Mouse (Mus musculus) megakaryocyte progenitor cell, adult 5-6 weeks (primary cell): ENCODE results near the gene Nkrf. TPM values are rescaled to one million over a fixed set of nuclear protein-coding genes. Genes with fewer than 3 reads are reported as not detected.

Experiments
- ATAC-seq: replicated peaks from 2 replicates; pipeline ENCODE4 v1.8.0; 2016; ENCODE audit warnings: mild to moderate bottlenecking, moderate TSS enrichment, inconsistent platforms; ENCODE audit not compliant: poor library complexity
- total RNA-seq, 2 experiments: library from RNA; stranded (forward) in 1 of 2; stranded (reverse) in 1 of 2; fragments of 157-497, 149-512 nt in 1 of 2; fragments of 200-1000 nt in 1 of 2; gene quantifications; 2 replicates each; pipeline versions ENCODE4 v1.2.3 to v1.2.4; 2015 to 2017

Gene Nkrf
- total RNA-seq, 2 experiments from 2014 or later: 14.1 to 31.2 TPM

DNA sequence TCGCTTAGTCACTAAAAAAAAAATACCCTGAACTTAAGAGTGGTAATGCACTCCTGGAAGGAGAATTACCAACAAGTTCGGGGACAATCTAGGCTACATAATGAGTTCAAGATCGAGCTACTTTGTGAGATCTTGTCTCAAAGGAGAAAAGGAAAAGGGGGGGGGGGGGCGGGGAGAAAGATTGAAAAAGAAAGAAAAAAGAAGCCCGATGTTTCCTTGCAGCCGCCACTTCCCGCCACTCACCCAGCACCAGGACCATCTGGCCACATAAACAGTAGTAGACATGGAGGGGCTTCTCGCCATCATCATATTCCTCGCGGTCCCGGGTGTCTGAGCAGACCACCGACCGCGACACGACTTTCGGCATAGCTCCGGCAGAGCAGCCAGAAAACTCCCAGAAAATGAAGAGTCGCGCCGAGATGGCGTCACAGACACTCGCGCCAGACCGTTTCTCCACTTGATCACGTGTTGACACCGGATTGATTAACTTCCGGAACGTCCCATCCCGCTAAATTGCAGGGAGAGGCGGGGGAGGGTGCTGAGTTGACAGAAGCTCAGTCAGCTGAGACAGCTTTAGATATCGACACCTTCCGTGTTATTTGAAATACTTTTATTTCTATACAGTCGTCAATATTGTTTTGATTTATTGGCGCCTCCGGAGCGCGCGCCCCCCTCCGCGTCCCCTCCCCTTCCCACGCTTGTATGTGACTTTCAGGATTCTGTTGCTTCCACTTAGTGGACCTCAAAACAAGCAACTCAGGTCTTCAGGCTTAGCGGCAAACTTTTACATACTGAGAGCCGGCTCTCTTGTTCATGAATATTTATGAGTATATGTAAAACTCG is 38.7 kb downstream of the Nkrf start:
- peak; percentile 100 for ATAC-seq

DNA sequence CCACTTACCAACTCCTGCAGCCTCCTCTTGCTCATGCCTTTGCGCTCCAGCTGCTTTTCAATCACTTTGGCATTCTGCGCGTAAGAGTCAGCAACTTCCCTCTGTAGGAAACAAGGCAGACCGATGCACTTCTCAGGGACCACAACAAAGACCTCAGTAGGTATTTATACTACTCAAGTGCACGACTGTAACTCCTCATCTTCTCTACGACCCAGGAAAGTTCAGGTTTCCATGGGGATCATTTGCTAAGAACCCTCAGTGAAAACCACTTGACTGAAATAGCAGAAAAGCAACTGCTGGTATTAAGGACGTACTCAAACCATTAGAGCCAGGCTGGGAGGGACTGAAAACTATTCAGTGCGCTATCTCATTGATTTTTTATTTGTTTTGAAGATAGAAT is 50.1 kb downstream of the Nkrf start:
- ATAC-seq: no peak

DNA sequence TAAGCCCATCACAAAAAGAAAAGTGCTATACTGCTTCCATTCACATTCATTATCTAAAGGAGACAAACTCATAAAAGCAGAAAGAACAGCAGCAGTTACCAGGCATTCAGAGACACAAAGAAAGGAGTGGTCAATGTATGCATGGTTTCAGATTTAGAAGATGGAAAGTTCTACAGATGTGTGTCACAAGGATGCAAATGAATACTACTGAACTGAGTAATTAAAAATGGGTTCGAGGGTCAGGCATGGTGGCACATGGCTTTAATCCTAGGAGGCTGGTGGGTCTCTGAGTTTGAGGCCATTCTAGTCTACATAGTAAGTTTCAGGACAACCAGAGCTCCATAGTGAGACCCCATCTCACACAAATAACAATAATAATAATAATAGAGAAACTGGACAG is 55.5 kb downstream of the Nkrf start:
- ATAC-seq: no peak

DNA sequence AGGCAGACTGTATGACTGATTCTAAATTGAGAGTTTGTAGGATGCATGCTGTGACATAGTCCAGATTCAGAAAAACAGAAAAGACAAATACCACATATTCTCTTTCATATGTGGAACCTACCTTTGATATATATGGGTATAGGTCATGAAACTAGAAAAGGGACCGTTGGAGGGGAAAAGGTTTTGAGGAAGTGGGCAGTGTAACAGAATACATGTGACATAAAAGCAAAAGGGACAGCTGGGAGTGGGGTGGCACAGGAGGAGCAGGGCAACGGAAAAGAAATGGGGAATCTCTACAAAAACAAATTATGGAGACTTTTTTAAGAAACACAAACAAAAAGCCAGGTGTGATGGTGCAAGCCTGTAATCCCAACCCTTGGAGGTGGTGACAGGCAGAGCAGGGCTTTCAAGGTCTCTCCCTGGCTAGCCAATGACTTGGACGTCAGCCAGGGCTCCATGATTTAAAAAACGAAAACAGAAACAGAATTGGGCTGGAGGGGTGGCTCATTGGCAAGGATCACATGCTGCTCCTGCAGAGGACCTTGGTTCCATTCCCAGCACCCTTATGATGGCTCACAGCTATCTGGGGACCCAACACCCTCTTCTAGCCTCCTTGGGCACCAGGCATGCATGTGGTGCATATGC is 59.2 kb downstream of the Nkrf start:
- ATAC-seq: peak; percentile 75

DNA sequence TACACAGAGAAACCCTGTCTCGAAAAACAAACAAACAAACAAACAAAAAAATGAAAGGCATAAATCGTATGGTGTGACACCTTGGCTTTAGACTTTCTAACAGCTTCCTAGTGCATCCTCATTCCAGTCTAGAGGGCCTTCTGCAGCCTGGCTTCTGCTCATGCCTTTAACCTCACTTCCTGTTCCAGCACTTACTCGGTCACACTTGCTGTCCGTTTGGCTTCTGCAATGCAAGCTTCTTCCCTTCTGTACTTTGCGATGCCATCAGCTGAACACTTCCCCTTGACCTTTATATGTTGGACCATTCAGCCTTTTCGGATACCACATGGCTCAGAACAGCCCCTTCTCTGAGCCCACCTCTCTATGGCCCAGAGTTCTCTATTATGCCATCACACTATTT is 61.0 kb downstream of the Nkrf start:
- ATAC-seq: peak; percentile 78

DNA sequence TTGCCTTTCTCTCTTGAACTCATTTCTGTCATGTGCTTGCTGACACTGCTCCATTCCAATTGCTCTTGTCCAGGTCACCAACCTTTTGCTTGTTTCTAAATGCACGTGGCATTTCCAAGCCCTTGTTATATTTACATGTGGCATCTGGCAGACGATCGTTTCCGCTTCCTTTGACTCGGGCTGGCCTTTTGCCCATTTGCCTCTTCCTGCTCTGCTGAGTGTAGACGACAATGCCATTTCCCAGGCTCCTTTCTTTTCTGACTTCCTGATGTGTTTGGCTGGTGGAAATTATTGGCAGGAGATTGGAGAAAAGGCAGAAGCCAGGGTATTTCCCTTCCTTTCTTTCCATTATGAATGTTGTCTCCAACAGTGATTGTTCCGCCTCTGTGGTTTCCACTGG is 63.3 kb downstream of the Nkrf start:
- ATAC-seq: no peak

Other genes with a start within 250 kb of the Nkrf start
- 3.1 and 3.2 TPM in 2 replicates for gene Slc25a43, start 159.2 kb downstream of the Nkrf start, total RNA-seq (2015)
- gene Slc25a43, start 159.2 kb downstream of the Nkrf start, total RNA-seq (2017): 0.74 and 1.8 TPM in 2 replicates
- gene Slc25a5, start 107.2 kb downstream of the Nkrf start, total RNA-seq (2015): 1,266 and 1,295 TPM in 2 replicates
- gene Slc25a5, start 107.2 kb downstream of the Nkrf start, total RNA-seq (2017): 902 and 1,027 TPM in 2 replicates
- gene Ube2a, start 29.0 kb downstream of the Nkrf start, total RNA-seq (2015): 76.8 and 92.8 TPM in 2 replicates
- 23.2 and 26.2 TPM in 2 replicates for gene Ube2a, start 29.0 kb downstream of the Nkrf start, total RNA-seq (2017)
- gene C330007P06Rik, start 28.8 kb downstream of the Nkrf start, total RNA-seq (2015): 29.1 and 31.2 TPM in 2 replicates
- 63.5 and 75.6 TPM in 2 replicates for gene C330007P06Rik, start 28.8 kb downstream of the Nkrf start, total RNA-seq (2017)
- 50.1 and 53.5 TPM in 2 replicates for gene Sept6, start 88.9 kb upstream of the Nkrf start, total RNA-seq (2015)
- gene Sept6, start 88.9 kb upstream of the Nkrf start, total RNA-seq (2017): 42.1 and 44.1 TPM in 2 replicates
- gene Sowahd, start 145.9 kb upstream of the Nkrf start, total RNA-seq (2015): 0.12 and 0.25 TPM in 2 replicates
- gene Sowahd, start 145.9 kb upstream of the Nkrf start, total RNA-seq (2017): 1.00 and 3.4 TPM in 2 replicates
- gene Rpl39, start 182.5 kb upstream of the Nkrf start, total RNA-seq (2015): 1,695 and 1,778 TPM in 2 replicates
- 4,041 and 4,700 TPM in 2 replicates for gene Rpl39, start 182.5 kb upstream of the Nkrf start, total RNA-seq (2017)
- gene Upf3b, start 207.4 kb upstream of the Nkrf start, total RNA-seq (2015): 55.0 and 70.9 TPM in 2 replicates
- gene Upf3b, start 207.4 kb upstream of the Nkrf start, total RNA-seq (2017): 57.4 and 71.0 TPM in 2 replicates
- gene Nkap, start 223.9 kb upstream of the Nkrf start, total RNA-seq (2015): 20.9 and 22.5 TPM in 2 replicates
- 29.1 and 34.3 TPM in 2 replicates for gene Nkap, start 223.9 kb upstream of the Nkrf start, total RNA-seq (2017)